Comparison of ENCODE assay signal across 15 mouse cellular contexts in the genomic region with DNA sequence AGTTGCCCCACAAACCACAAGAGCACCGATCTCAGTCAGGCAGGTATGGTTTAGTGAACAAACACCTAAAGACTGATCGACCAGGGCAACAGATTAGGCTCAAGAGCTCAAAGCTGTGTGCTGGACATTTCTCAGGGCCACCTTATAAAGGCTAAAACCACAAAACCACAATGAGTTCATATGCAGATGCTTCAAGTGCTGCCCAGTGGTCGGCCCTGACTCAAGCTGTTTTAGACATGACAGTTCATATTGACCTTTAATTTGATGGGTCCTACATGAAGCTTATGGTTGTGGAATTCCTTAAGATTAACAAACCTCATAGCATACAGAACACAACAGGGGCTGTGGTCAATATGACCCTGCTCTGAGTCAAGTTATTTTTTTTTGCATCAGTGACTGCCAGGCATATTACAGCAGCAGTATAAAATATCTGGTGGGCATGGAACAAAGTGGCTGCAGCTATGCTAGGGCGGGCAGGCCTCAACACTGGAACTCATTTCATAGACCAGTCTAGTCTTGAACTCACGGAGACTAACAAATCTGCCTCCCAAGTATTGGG.
"Had no signal": no experiment of that assay in that cellular context is flagged by ENCODE, and none has a peak within 500 bp of the region (broad histone marks: within the 10 kb centered on the region; RNA-seq: fewer than 3 reads in every experiment).

No protein-coding gene starts in this region.

- DNase-seq: kidney, adult 2 months; kidney, postnatal 25 days; layer of hippocampus, adult 9-11 months; left cerebral cortex, postnatal 4 days; liver, postnatal 0 days; lung, embryonic 14.5 days; lung, postnatal 4 days; thymus, adult 18-20 months; thymus, postnatal 36 days had no signal

- H3K4me3 ChIP-seq: layer of hippocampus, adult 2 months; limb, embryonic 12.5 days; limb, embryonic 15.5 days; midbrain, embryonic 12.5 days; midbrain, embryonic 15.5 days had no signal

- H3K36me3 ChIP-seq: limb, embryonic 12.5 days; limb, embryonic 15.5 days; midbrain, embryonic 12.5 days; midbrain, embryonic 15.5 days had no signal

- H3K27me3 ChIP-seq: limb, embryonic 12.5 days; limb, embryonic 15.5 days; midbrain, embryonic 12.5 days; midbrain, embryonic 15.5 days had no signal

- H3K4me2 ChIP-seq: limb, embryonic 12.5 days; limb, embryonic 15.5 days; liver, embryonic 11.5 days; lung, embryonic 14.5 days; midbrain, embryonic 12.5 days; midbrain, embryonic 15.5 days had no signal
